Mouse (Mus musculus): ENCODE results near the gene Ptpre. TPM values are rescaled to one million over a fixed set of nuclear protein-coding genes. Genes with fewer than 3 reads are reported as not detected.

The Ptpre gene
- polyA plus RNA-seq, 1 experiment = 0.72 TPM

GRCm38 (mm10) chr7:135576329-135576728 lies 39.0 kb downstream of the Ptpre start:
- TF ChIP-seq CTCF (IDR thresholded peaks at IDR 0.05; ENCODE audit: low read depth, low read length) (no peak), EP300 (IDR thresholded peaks at IDR 0.05; ENCODE audit: insufficient read depth, low read depth, low read length) (no peak), POLR2A (IDR thresholded peaks at IDR 0.05; ENCODE audit: insufficient read depth, low read length) (no peak)
- H3K4me3 ChIP-seq (ENCODE audit: low read depth, low read length) = no peak overlapping the region
- H3K27me3 ChIP-seq (ENCODE audit: control insufficient read depth, insufficient read depth, low read length, poor library complexity, severe bottlenecking) = no peaks in the 10 kb centered on the region
- H3K4me1 ChIP-seq (ENCODE audit: control insufficient read depth, insufficient read depth, low read length) = no peaks in the 10 kb centered on the region
- no peaks in the 10 kb centered on the region for H3K9me3 ChIP-seq (replicated peaks; ENCODE audit: control insufficient read depth, insufficient read depth, low read length, poor library complexity, severe bottlenecking)
- no peak overlapping the region for H3K27ac ChIP-seq (ENCODE audit: insufficient read depth, low read length)
- H3K36me3 ChIP-seq (ENCODE audit: control insufficient read depth, insufficient read depth, low read length, poor library complexity, severe bottlenecking) = no peaks in the 10 kb centered on the region
- H3K9ac ChIP-seq (ENCODE audit: low read depth, poor library complexity, severe bottlenecking) = no peak overlapping the region

- H3K4me3 ChIP-seq (ENCODE audit: low read depth, low read length) = no peak overlapping the region
- H3K9ac ChIP-seq (ENCODE audit: low read depth, poor library complexity, severe bottlenecking) = no peak overlapping the region
- no peaks in the 10 kb centered on the region for H3K4me1 ChIP-seq (ENCODE audit: control insufficient read depth, insufficient read depth, low read length)
- H3K9me3 ChIP-seq (replicated peaks; ENCODE audit: control insufficient read depth, insufficient read depth, low read length, poor library complexity, severe bottlenecking) = no peaks in the 10 kb centered on the region
- no peaks in the 10 kb centered on the region for H3K27me3 ChIP-seq (ENCODE audit: control insufficient read depth, insufficient read depth, low read length, poor library complexity, severe bottlenecking)
- no peak overlapping the region for H3K27ac ChIP-seq (ENCODE audit: insufficient read depth, low read length)
- no peaks in the 10 kb centered on the region for H3K36me3 ChIP-seq (ENCODE audit: control insufficient read depth, insufficient read depth, low read length, poor library complexity, severe bottlenecking)
- no peak for TF ChIP-seq POLR2A (IDR thresholded peaks at IDR 0.05; ENCODE audit: insufficient read depth, low read length)
- TF ChIP-seq EP300 (IDR thresholded peaks at IDR 0.05; ENCODE audit: insufficient read depth, low read depth, low read length) = no peak
- no peak for TF ChIP-seq CTCF (IDR thresholded peaks at IDR 0.05; ENCODE audit: low read depth, low read length)
These were observed 41.5 kb downstream of the Ptpre start for GRCm38 (mm10) chr7:135578715-135579325.

GRCm38 (mm10) chr7:135580306-135581091 lies 43.2 kb downstream of the Ptpre start:
- no peaks in the 10 kb centered on the region for H3K36me3 ChIP-seq (ENCODE audit: control insufficient read depth, insufficient read depth, low read length, poor library complexity, severe bottlenecking)
- H3K27me3 ChIP-seq (ENCODE audit: control insufficient read depth, insufficient read depth, low read length, poor library complexity, severe bottlenecking) = no peaks in the 10 kb centered on the region
- TF ChIP-seq EP300 (IDR thresholded peaks at IDR 0.05; ENCODE audit: insufficient read depth, low read depth, low read length) = no peak
- no peak for TF ChIP-seq POLR2A (IDR thresholded peaks at IDR 0.05; ENCODE audit: insufficient read depth, low read length)
- no peak for TF ChIP-seq CTCF (IDR thresholded peaks at IDR 0.05; ENCODE audit: low read depth, low read length)
- H3K4me3 ChIP-seq (ENCODE audit: low read depth, low read length) = no peak overlapping the region
- H3K9me3 ChIP-seq (replicated peaks; ENCODE audit: control insufficient read depth, insufficient read depth, low read length, poor library complexity, severe bottlenecking) = no peaks in the 10 kb centered on the region
- H3K9ac ChIP-seq (ENCODE audit: low read depth, poor library complexity, severe bottlenecking) = no peak overlapping the region
- H3K27ac ChIP-seq (ENCODE audit: insufficient read depth, low read length) = no peak overlapping the region
- H3K4me1 ChIP-seq (ENCODE audit: control insufficient read depth, insufficient read depth, low read length) = no peaks in the 10 kb centered on the region

GRCm38 (mm10) chr7:135581128-135581527 lies 43.8 kb downstream of the Ptpre start:
- H3K9ac ChIP-seq (ENCODE audit: low read depth, poor library complexity, severe bottlenecking) = no peak overlapping the region
- H3K4me3 ChIP-seq (ENCODE audit: low read depth, low read length) = no peak overlapping the region
- H3K27me3 ChIP-seq (ENCODE audit: control insufficient read depth, insufficient read depth, low read length, poor library complexity, severe bottlenecking) = no peaks in the 10 kb centered on the region
- H3K4me1 ChIP-seq (ENCODE audit: control insufficient read depth, insufficient read depth, low read length) = no peaks in the 10 kb centered on the region
- H3K27ac ChIP-seq (ENCODE audit: insufficient read depth, low read length) = no peak overlapping the region
- no peaks in the 10 kb centered on the region for H3K36me3 ChIP-seq (ENCODE audit: control insufficient read depth, insufficient read depth, low read length, poor library complexity, severe bottlenecking)
- no peak for TF ChIP-seq EP300 (IDR thresholded peaks at IDR 0.05; ENCODE audit: insufficient read depth, low read depth, low read length)
- no peak for TF ChIP-seq POLR2A (IDR thresholded peaks at IDR 0.05; ENCODE audit: insufficient read depth, low read length)
- TF ChIP-seq CTCF (IDR thresholded peaks at IDR 0.05; ENCODE audit: low read depth, low read length) = no peak
- H3K9me3 ChIP-seq (replicated peaks; ENCODE audit: control insufficient read depth, insufficient read depth, low read length, poor library complexity, severe bottlenecking) = no peaks in the 10 kb centered on the region

GRCm38 (mm10) chr7:135585125-135585687 lies 47.9 kb downstream of the Ptpre start:
- Histone ChIP-seq H3K9me3 (replicated peaks; ENCODE audit: control insufficient read depth, insufficient read depth, low read length, poor library complexity, severe bottlenecking) (no peaks in the 10 kb centered on the region), H3K27me3 (ENCODE audit: control insufficient read depth, insufficient read depth, low read length, poor library complexity, severe bottlenecking) (no peaks in the 10 kb centered on the region), H3K27ac (ENCODE audit: insufficient read depth, low read length) (no peak overlapping the region), H3K36me3 (ENCODE audit: control insufficient read depth, insufficient read depth, low read length, poor library complexity, severe bottlenecking) (no peaks in the 10 kb centered on the region), H3K4me1 (ENCODE audit: control insufficient read depth, insufficient read depth, low read length) (no peaks in the 10 kb centered on the region), H3K9ac (ENCODE audit: low read depth, poor library complexity, severe bottlenecking) (no peak overlapping the region), H3K4me3 (ENCODE audit: low read depth, low read length) (no peak overlapping the region)
- TF ChIP-seq CTCF (IDR thresholded peaks at IDR 0.05; ENCODE audit: low read depth, low read length) (no peak), POLR2A (IDR thresholded peaks at IDR 0.05; ENCODE audit: insufficient read depth, low read length) (no peak), EP300 (IDR thresholded peaks at IDR 0.05; ENCODE audit: insufficient read depth, low read depth, low read length) (no peak)

GRCm38 (mm10) chr7:135586402-135586801 lies 49.1 kb downstream of the Ptpre start:
- no peak for TF ChIP-seq EP300 (IDR thresholded peaks at IDR 0.05; ENCODE audit: insufficient read depth, low read depth, low read length)
- TF ChIP-seq CTCF (IDR thresholded peaks at IDR 0.05; ENCODE audit: low read depth, low read length) = no peak
- TF ChIP-seq POLR2A (IDR thresholded peaks at IDR 0.05; ENCODE audit: insufficient read depth, low read length) = no peak
- Histone ChIP-seq H3K9me3 (replicated peaks; ENCODE audit: control insufficient read depth, insufficient read depth, low read length, poor library complexity, severe bottlenecking) (no peaks in the 10 kb centered on the region), H3K4me1 (ENCODE audit: control insufficient read depth, insufficient read depth, low read length) (no peaks in the 10 kb centered on the region), H3K4me3 (ENCODE audit: low read depth, low read length) (no peak overlapping the region), H3K9ac (ENCODE audit: low read depth, poor library complexity, severe bottlenecking) (no peak overlapping the region), H3K36me3 (ENCODE audit: control insufficient read depth, insufficient read depth, low read length, poor library complexity, severe bottlenecking) (no peaks in the 10 kb centered on the region), H3K27me3 (ENCODE audit: control insufficient read depth, insufficient read depth, low read length, poor library complexity, severe bottlenecking) (no peaks in the 10 kb centered on the region), H3K27ac (ENCODE audit: insufficient read depth, low read length) (0 out of 2 replicates have a peak overlapping the region, but pooled peaks have one; percentile 41)

Measured in ES-Bruce4 (cell line).